Mouse (Mus musculus) brain, embryonic 14.5 days (tissue): ENCODE data around the gene Epb41l3.

ENCODE experiments used
- CTCF ChIP-seq: fragments of 200-500 bp; IDR thresholded peaks from 2 replicates; pipeline ENCODE4 v1.5.1; 2012; ENCODE audit warnings: inconsistent platforms, mild to moderate bottlenecking, moderate library complexity, borderline replicate concordance; ENCODE audit not compliant: insufficient read depth, insufficient read length; ENCODE audit errors: extremely low read depth
- POLR2A ChIP-seq: fragments of 200-500 bp; IDR thresholded peaks from 2 replicates; pipeline ENCODE4 v1.6.1; 2012; ENCODE audit warnings: mild to moderate bottlenecking, inconsistent platforms, borderline replicate concordance; ENCODE audit not compliant: poor library complexity, insufficient read depth, insufficient read length, severe bottlenecking; ENCODE audit errors: extremely low read depth

DNA sequence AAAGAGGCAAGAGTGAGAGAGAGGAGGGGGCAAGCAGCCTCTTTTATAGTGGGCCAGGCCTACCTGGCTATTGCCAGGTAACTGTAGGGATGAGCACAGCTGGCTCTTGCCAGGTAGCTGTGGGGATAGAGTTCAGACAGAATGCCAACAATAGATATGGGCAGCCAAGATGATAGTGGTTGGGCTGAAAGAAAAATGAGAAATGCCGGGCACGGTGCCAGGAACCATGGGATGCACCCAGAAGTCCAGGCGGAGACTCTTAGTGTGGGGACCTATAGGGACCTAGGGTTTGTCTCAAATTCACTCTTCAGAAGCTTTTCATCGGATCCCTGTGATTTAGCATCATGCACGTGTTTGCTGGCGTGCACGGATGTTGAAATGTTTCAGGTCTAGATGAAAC lies 6.8 kb downstream of the Epb41l3 start:
- TF ChIP-seq CTCF (no peak), POLR2A (no peak)
